Mouse (Mus musculus) hindbrain, postnatal 0 days (tissue): ENCODE data around the gene Fto. TPM values are rescaled to one million over a fixed set of nuclear protein-coding genes. Genes with fewer than 3 reads are reported as not detected.

ENCODE experiments used
- ATAC-seq: fragments of 200-750 bp; cut with Nextera tagmentation; 2 replicates; pipeline ENCODE4 v1.8.0; 2017; ENCODE audit warnings: mild to moderate bottlenecking, moderate TSS enrichment, moderate library complexity
- DNase-seq: peaks from one replicate; pipeline ENCODE4 v3.0.0-alpha.2; 2015; ENCODE audit warnings: low spot score
- H3K27ac ChIP-seq: fragments of 300-500 bp; sonication (generic); 2 replicates; pipeline ENCODE4 v1.5.1; 2014; ENCODE audit warnings: mild to moderate bottlenecking
- H3K27me3 ChIP-seq: fragments of 300-500 bp; sonication (generic); 2 replicates; pipeline ENCODE4 v1.6.1; 2014; ENCODE audit warnings: low read length, mixed read lengths; ENCODE audit not compliant: insufficient read depth
- H3K36me3 ChIP-seq: fragments of 300-500 bp; sonication (generic); 2 replicates; pipeline ENCODE4 v1.6.1; 2014; ENCODE audit warnings: low read length, mixed read lengths; ENCODE audit not compliant: insufficient read depth
- H3K4me1 ChIP-seq: fragments of 300-500 bp; sonication (generic); 2 replicates; pipeline ENCODE4 v1.6.1; 2014; ENCODE audit warnings: antibody characterized with exemption, low read length, mixed read lengths; ENCODE audit not compliant: insufficient read depth
- H3K4me2 ChIP-seq: fragments of 300-500 bp; sonication (generic); 2 replicates; pipeline ENCODE4 v1.6.1; 2014; ENCODE audit warnings: low read depth, mild to moderate bottlenecking, low read length, moderate library complexity, mixed read lengths
- H3K4me3 ChIP-seq: fragments of 300-500 bp; sonication (generic); 2 replicates; pipeline ENCODE4 v1.5.1; 2014; ENCODE audit warnings: low read length
- H3K9ac ChIP-seq: fragments of 300-500 bp; sonication (generic); replicated peaks from 2 replicates; pipeline ENCODE4 v1.6.1; 2014; ENCODE audit warnings: mild to moderate bottlenecking, low read length, moderate library complexity, mixed read lengths
- H3K9me3 ChIP-seq: fragments of 300-500 bp; sonication (generic); 2 replicates; pipeline ENCODE4 v1.6.1; 2016; ENCODE audit warnings: low read length, mixed read lengths
- CTCF ChIP-seq: IDR thresholded peaks from 2 replicates; pipeline ENCODE4 v1.5.1; 2016; ENCODE audit warnings: antibody characterized with exemption, control low read depth, low read depth
- WGBS: fragments of 180-500 bp; shearing (Covaris S2); extraction: QIAGEN DNeasy Blood & Tissue Kit; methylation state at CpG from one replicate; pipeline ENCODE4 v1.1.7; 2014; 5-methylcytosine and 5-hydroxymethylcytosine counted together
- polyA plus RNA-seq: library from polyadenylated mRNA; unstranded; fragments of >200 nt; fragmentation: Nextera tagmentation; extraction: Ambion mirVana; gene quantifications from 2 replicates; pipeline ENCODE4 v1.2.1, GENCODE M21; 2015
- total RNA-seq: library from RNA; depleted of rRNA; stranded (reverse); fragments of >200 nt; gene quantifications from 2 replicates; pipeline ENCODE4 v1.2.3, GENCODE M21; 2014; rRNA removed

Fto gene
- total and polyA plus RNA-seq, 2 experiments from 2014 or later: 80.7 to 122 TPM

DNA sequence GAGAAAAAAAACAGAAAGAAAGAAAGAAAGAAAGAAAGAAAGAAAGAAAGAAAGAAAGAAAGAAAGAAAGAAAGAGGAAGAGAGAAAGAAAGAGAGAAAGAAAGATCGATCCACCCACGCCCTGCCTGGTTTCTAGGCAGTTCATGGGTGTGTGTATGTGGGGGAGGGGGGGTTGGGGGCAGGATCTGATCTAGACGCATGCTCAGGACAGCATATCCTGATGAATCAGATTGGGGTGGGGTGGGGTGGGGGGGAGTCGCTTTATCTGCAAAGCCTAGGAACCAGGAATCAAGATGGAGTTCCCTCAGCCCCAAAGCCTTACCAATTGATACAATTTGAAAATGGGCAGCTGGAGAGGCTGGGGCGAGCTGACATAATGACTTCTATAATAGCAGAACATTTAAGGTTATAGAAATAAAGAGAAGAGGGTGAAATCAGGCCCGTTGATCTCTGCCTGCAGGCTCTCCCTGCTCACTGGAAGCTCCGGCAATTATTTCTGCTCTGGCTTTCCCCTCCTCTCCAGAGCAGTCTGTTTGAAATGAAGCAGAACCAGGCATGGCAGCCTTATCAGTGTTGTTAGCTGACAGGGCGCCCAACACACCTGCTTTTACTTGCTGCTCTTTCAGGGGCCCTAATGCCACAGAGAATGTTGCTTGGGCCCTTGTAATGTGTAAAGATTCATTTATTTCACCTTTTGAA lies 402.2 kb downstream of the Fto start:
- DNase-seq: no peak
- WGBS: 59% methylated on average over 8 of the region's 8 CpGs

More for the DNA sequence above, 402.2 kb downstream of the Fto start:
- H3K4me2 ChIP-seq: no peak overlapping the region
- no peaks in the 10 kb centered on the region for H3K36me3 ChIP-seq
- H3K4me1 ChIP-seq: 0 out of 2 replicates have a peak, but pooled peaks cover 5% of the 10 kb centered on the region
- peaks cover 4% of the 10 kb centered on the region; the same call in 1 of the 2 replicates for H3K27me3 ChIP-seq
- no peak overlapping the region for H3K9ac ChIP-seq
- no peak overlapping the region for H3K4me3 ChIP-seq
- ATAC-seq: no peak
- TF ChIP-seq CTCF: no peak
- H3K27ac ChIP-seq: no peak overlapping the region
- H3K9me3 ChIP-seq: no peaks in the 10 kb centered on the region

Other genes with a start within 250 kb of the Fto start
- gene Rbl2, start 243.5 kb upstream of the Fto start, total RNA-seq: 27.4 and 30.7 TPM in 2 replicates
- 15.8 and 16.2 TPM in 2 replicates for gene Rbl2, start 243.5 kb upstream of the Fto start, polyA plus RNA-seq
- gene Aktip, start 113.5 kb upstream of the Fto start, total RNA-seq: 186 and 211 TPM in 2 replicates
- 131 and 134 TPM in 2 replicates for gene Aktip, start 113.5 kb upstream of the Fto start, polyA plus RNA-seq
- 5.5 and 6.8 TPM in 2 replicates for gene Rpgrip1l, start 263 bp upstream of the Fto start, total RNA-seq
- 12.1 and 12.7 TPM in 2 replicates for gene Rpgrip1l, start 263 bp upstream of the Fto start, polyA plus RNA-seq